Mouse (Mus musculus) layer of hippocampus, postnatal 10 days (tissue): ENCODE results near the gene Arhgef3. TPM values are rescaled to one million over a fixed set of nuclear protein-coding genes. Genes with fewer than 3 reads are reported as not detected.

Experiments
- DNase-seq, 2 experiments: peaks; one replicate each; pipeline ENCODE4 v3.0.0; 2021; ENCODE audit warnings: low spot score in 2 of 2
- total RNA-seq, 2 experiments: library from RNA; stranded (reverse); gene quantifications; 2 replicates each; pipeline ENCODE4 v1.2.3; 2021

The Arhgef3 gene
- total RNA-seq, 2 experiments from 2014 or later: 34.4 to 35.7 TPM

DNA sequence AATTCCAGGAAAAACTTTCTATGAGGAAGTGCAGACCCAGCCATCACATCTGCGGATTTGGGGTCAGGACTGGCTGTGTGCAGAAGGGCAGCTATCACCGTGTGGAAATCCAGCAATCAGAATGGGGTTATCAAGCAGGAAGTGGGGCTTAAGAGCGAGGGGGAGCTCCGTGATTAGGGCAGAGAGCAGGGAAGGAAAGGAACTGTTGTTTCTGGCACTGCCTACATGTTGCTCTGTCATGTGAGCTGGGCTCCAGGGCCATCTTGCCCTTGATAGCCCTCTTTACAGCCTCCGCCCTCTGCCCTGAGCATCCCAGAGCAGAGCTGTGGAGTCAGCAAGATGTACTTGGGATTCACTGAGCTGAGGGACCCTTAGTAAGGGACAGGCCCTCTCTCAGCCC is 71.2 kb downstream of the Arhgef3 start:
- DNase-seq: no peak

DNA sequence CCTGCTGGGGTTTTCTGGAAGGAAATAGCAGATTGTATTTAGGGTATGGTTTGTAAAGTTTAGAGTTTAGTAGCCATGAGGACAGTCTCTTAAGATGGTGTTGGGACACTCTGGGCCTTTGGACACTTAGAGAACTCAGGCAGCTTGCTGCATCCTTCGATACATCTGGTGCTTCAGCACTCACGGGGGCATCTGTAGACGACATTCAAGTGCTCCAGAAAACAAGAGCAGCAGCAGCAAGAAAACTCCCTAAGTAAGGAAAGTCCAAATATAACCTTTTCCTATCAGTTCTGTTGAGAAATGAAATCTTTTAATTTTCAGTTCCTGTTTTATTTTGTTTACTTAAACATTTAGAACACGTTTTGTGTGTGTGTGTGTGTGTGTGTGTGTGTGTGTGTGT is 71.9 kb downstream of the Arhgef3 start:
- DNase-seq: no peak

DNA sequence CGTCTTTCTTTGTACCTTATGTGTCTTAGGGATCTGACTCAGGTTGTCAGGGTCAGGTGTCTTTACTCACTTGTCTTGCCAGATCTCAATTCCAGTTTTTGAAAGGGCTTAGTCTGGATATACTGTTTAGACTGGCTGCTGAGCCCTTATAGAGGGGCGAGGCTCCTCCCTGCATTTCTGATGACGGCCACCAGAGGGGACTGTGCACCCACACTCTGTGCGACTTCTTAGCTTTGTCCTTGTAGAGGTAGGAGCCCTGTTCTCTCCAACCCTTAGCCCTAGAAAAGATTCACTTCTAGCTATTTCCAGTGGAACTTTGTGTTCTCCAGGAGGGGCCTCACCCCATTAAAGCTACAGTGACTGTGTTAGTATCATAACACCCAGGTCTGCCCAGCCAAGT is 72.3 kb downstream of the Arhgef3 start:
- peak; percentile 90 to 91 for DNase-seq

DNA sequence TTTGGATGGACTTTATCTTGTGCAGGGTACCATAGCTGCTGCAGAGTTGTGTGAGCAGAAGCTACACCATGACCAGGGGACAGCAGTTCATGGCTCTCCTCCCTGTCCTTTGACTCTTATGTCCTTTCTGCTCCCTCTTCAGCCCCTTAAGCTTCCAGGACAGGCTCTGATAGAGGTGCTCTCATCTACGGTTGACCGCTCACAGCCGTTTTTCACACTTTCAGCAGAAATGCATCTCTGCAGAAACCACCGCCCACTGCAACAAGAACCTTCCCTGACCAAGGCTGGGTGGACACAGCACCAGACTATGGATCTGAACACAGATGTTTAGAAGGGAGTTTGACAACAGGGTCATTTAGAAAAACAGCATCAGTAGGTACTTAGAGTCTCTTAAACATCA is 73.2 kb downstream of the Arhgef3 start:
- no peak for DNase-seq

DNA sequence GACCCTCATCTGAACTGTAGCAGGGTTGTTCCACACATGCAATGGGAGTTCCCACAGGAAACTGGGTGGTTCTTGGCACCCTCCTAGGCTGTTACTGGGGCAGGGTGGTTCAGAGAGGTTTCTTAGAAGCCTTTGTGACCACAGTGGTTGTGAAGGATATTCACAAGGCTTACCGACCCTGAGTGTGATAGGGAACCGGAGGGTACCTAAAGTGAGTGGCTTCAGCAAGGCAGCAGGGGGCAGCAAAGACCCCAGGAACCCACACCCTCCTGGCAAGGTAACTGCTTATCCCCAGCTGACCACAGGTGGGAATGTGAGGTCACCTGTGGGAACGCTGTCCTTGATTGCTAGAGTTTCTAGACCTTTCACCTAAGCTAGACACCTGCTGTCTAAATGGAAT is 77.8 kb downstream of the Arhgef3 start:
- DNase-seq: peak; percentile 24 to 34

DNA sequence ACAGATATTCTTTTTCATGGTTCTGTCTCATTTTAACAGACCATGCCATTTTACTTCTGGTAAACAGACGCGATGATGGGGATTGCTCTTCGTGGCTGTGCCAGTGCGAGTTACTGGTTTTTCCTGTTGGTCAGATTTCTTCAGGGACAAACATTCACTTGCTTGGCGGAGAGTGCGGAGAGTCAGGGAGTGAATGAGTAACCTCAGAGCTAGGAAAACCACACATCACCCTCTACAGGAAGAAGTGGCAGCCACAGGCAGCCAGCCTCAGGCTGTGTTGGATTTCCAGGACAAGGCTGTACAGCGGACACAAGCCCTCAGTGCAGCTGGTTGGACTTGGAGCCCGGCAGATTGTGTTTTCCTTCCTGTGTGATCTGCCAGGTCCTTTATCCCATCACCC is 82.3 kb downstream of the Arhgef3 start:
- no peak for DNase-seq

DNA sequence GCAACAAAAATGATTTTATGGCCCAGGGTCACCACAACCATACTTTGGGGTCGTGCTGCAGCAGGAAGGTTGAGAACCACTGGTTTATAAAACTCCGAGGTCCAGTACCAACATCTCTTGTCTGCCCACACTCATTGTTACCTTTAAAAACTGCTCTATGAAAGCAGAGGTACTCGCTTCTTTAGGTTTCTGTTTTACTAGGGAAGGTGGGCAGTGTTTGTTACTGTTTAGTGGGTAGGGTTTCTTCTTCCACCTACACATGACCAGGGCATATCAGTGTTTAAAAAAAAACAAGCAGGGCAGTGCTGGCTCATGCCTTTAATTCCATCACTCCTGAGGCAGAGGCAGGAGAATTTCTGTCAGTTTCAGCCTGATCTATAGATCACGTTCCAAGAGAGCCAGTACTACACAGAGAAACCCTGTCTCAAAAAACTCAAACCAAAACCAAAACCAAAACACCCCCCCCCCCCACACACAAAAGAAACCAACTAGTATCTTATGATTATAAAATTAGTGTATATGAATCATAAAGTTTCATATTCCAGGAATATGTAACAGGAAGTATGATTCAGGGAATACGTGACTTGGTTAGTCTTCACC is 83.9 kb downstream of the Arhgef3 start:
- DNase-seq: no peak

DNA sequence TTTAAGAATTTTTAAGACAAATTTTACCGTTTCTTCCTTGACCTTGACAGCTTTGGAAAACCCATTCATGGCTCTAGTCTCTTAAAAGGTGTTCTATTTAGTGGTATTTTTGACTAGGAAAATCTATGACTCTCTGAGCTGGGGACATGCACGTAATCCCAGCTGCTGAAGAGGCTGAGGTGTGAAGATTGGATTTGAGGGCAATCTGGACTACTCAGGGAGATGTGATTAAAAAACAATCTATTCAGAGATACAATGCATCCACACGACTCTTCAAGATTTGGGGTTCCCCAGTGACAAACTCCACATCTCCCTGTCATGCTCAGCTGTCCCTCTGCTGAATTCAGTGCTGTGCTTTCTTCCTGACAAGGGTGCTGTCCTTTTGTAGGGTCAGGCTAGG is 84.4 kb downstream of the Arhgef3 start:
- no peak for DNase-seq

DNA sequence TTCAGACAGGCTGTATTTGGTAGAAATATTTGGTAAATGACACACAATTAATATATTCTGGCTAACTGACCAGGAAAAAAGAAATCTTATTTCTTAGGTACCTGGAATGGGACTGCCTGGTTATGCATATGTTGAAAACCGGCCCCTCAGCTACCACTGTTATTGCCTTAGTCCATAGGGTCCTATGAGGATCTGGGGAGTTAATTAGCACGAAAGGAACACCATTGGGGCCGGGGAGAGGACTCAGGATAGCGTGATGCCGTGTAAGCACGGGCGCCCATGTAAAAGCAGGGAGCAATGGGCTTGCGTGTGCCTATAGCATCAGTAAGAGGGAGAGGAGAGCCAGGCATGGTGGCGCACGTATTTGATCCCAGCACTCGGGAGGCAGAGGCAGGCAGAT is 85.2 kb downstream of the Arhgef3 start:
- no peak for DNase-seq

DNA sequence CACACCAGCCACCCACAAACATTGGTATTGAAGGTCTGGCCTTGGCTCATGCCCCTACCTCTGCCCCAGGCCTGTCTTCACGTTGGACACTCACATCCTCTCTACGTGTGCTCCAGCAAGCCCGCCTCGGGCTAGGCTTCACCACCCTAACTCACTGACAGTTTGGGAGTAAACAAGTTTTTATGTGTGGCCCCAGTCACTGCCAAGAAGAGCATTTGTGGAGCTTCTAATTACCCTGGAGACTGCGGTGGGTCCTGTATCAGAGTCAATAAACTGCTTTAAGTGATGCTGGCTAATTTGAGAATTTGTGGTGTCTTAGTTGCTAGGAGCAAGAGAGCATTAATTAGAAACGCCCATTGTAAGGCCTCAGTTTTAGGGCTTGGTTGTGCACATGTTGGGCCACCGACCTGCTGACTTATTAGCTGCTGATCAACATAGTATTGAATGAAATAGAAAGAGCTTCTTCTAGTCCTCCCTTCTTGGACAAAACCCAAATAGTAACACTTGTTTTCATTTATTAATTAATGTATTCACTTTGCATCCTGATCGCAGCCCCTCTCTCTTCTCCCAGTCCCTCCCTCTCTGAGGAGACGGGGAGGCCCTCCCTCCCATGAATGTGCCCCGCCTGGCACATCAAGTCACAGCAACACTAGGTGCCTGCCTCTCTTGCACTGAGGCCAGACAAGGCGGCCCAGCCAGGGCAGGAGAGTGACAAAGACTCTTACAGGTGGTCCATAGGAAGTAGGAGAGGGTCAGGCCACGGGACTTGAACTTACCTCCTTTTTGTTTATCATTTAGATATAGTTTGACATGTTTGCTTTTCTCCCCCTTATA is 86.3 kb downstream of the Arhgef3 start:
- no peak for DNase-seq

DNA sequence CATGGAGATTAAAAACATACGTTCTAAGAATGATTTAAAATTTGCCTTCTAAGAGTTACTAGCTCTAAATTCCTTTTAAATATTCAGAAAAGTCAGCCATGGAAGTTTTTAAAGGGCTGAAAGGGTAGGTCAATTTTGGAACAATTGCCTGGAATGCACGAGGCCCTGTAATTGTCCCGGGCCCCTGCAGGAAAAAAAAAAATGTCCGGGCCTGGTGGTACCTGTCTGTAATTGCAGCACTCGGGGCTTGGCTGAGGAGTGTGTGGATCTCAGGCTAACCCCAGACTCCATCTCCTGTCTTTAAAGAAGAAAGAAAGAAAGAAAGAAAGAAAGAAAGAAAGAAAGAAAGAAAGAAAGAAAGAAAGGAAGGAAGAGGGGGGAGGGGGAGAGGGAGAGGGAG is 87.1 kb downstream of the Arhgef3 start:
- DNase-seq: no peak

DNA sequence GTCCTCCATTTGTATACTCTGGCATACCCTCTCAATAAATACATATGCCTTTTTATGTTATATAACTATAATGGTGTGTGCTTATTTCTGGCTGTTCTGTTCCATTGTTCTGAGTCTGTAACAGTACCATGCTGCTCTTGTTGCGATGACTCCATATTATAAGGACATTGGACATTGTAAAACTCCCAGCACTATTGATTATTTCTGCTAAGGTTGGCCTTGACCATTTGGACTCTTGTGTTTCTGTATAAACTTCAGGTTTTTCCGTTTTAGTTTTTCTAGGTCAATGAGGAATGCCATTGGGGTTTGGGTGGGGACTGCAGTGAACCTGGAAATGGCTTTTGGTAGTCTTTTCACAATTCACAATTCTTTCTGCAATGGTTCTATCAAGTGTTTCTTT is 90.0 kb downstream of the Arhgef3 start:
- no peak for DNase-seq

DNA sequence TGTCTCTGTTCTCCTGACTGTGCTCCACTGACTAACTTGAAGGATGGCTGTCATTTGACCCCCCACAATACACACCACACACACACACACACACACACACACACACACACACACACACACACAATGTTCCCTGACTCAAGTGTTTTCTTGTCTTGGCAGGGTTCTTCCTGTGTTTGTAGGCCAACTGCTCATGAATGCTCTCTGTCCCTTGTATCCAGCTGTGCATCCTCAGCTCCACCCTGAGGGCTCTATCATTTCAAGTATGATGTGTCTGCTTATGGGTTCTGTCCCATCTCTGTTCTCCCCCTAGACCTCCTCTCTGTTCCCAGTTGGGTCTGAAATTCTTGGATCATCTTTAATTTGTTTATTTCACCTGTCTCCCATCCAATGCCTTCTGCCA is 91.7 kb downstream of the Arhgef3 start:
- DNase-seq: no peak

DNA sequence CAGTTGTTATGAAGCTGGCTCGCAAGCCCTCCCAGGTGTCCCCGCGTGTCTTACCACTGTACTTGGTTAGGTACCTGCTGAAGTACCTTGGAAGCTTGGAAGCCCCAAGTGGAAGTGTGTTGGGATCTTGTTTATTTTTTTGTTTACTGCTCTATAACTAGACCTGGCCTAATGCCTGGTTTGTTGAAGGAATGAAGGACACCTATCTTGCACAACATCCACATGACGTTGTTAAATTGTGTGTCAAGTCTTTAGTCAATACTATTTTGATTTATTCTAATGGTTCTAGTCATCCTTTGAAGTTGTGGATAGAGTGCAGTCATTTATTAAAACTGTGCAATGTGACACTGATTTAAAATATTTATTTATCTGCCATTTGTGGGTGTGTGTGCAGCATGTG is 94.8 kb downstream of the Arhgef3 start:
- no peak for DNase-seq

DNA sequence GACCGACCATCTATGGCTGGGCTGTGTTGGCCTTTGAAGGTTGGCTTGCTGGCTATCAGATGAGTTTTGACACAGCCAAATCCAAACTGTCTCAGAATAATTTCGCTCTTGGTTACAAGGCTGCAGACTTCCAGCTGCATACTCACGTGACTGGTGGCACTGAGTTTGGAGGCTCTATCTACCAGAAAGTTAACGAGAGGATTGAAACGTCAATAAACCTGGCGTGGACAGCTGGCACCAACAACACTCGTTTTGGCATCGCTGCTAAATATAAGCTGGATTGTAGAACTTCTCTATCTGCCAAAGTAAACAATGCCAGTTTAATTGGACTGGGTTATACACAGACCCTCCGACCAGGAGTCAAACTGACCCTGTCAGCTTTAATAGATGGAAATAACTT is 96.1 kb downstream of the Arhgef3 start:
- peak in 1 of 2 experiments; percentile 21 for DNase-seq

DNA sequence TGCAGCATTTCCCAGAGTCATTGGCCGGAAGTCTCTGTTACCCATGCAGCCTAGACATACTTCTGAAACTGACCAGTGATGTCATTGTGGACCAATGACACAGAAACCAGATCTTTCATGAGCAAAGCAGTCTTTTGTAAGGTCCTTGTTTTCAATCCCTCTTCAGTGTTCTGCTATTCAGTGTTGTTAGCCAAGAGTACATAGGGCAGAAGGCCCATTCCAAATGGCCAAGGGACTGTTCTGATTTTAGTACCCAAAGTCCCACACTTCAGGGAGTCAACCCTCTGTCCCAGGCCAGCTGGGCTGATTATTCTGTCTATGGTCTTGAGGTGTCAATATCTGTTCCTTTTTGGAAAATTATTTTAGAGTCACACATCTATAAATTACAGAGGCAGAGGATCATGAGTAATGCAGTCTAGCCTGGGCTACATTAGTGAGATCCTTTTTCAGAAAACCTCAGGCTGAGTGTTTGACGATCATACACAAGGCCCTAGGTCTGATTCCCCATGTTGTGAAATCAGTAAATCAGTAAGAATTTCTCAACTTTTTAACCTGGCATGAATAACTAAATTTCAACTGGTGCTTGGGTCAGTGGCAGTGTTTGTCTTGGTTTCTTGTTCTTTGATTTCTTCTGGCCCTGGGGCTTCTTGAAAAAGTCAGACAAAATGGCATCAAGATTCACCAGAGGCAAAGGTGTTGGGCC is 97.2 kb downstream of the Arhgef3 start:
- no peak for DNase-seq

DNA sequence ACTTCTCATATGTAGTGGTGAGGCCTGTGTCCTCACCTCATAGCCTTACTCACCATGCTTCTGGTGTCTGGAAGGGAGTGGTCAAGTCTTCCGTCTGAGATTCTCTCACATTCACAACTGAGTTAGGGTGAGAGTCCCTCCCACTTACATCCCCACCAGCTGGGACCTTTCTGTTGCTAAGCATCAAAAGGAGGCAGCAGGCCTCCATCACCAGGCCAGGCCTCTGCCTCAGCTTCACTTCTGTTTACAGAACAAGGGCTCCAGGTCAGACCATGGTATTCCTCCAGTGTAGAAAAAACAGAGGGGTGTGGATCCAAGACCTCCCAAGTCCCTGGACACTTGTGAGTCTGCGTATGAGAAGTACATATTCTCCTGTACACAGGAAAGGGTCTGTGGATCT is 99.5 kb downstream of the Arhgef3 start:
- no peak for DNase-seq

DNA sequence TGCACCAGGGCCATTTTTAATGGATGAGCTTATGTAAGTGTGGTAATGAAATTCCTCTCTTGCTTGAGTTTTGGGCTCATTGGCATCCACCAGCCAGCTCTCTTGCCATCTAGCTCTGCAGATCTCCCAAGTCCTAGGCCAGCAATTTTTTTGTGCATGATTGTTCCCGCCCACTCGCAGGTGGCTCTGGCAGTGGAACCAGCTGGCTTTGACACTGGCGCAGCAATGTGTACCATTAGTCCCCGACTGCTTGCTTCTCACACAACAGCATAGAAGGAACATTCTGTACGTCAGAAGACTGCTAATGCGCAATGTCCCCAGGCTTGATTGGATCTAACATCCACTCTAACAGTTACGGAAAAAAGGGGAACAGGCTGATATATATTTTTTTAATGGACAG is 105.0 kb downstream of the Arhgef3 start:
- DNase-seq: peak; percentile 69

DNA sequence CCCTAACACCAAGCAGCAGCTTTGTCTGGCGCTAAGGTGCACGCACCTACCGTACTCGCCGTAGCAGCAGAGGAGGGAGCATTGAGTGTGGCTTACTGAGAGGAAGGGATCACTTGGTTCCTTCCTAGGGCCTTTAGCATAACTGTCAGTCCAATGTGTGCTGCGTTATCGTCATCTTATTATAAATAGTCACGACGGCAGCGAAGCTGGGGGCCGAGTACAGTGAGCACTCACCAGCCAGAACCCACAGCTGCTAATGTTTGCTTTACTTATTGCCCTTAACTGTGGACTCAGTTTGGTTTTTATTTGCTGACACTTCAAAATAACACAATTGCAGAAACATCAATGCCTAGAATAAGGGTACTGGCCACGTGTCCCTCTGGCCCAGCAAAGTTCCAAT is 105.6 kb downstream of the Arhgef3 start:
- DNase-seq: no peak

DNA sequence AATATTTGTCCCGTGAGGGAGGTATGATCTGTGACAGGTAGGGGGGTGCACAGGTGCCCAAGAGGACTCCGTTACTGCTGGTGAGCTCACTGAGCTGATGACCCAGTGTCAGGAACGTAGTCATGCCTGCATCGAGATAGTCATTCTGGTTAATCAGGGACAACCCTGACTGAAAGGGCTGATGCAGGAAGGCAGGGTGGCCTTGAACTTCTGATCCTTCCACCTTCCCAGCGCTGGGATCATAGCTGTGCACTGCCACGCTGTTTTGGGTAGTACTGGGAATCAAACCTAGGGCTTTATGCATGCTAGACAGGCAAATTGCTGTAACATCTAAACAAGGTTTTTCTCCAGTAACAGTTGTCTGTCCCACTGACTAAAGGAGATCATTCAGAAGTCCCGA is 109.9 kb downstream of the Arhgef3 start:
- DNase-seq: no peak

DNA sequence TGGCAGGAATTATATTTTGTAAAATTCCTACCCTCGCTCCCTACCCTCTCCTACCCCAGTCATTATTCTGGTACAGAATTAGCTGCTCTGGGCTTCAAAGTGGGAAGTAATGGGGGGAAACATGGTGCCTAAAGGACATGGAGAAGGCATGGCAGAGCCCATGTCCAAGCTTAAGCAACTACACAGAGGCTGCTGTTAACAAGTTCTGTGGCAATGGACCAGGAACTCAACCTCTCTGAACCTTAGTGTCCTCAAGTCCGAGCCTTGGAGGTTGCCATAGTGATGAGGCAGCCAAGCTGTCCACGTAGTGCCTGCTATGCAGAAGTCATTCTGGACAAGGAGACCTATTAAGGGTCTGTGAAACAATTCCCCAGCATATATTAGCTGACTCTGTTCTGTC is 111.6 kb downstream of the Arhgef3 start:
- DNase-seq: no peak

DNA sequence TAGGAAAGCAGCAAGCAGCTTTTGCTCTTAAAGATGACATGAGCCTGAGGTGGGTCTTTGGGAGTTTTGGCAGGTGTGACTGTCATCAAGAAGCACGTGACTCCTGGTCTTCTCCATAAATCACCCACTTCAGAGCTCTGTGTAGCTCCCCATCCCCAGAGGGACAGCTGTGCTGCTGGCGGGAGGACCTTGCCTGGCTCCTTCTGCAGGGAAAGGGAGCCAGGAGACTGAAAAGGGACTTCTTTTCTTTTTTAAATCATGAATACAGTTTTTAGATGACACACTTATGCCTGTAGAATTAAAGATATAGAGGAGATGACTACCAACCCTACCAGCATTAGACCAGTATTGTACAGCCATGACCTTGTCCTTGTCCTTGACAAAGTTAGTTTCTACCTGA is 113.6 kb downstream of the Arhgef3 start:
- no peak for DNase-seq
